Mouse (Mus musculus) neutrophil, adult 59 days (primary cell): ENCODE results near the gene Gm6401. TPM values are rescaled to one million over a fixed set of nuclear protein-coding genes. Genes with fewer than 3 reads are reported as not detected.

Experiments
- total RNA-seq, 2 experiments: library from RNA; stranded (reverse); gene quantifications; 1 replicate in 1 of 2; 2 replicates in 1 of 2; pipeline ENCODE4 v1.2.4; 2023

The Gm6401 gene
- not detected for total RNA-seq

GRCm38 (mm10) chr14:41967827-41968226 lies at the start of gene Gm6401:
Gene Gm6401, minus strand, starts transcription at chr14:41967927.

GRCm38 (mm10) chr14:41983225-41983624 lies 15.5 kb upstream of the Gm6401 start, which contains the start of gene Gm3543:
Gene Gm3543, minus strand, starts transcription at chr14:41983325.

GRCm38 (mm10) chr14:41943695-41944094 lies 24.0 kb downstream of the Gm6401 start, which contains the start of gene 1700024B05Rik:
Gene 1700024B05Rik, plus strand, starts transcription at chr14:41943995.

GRCm38 (mm10) chr14:41924649-41925048 lies 43.1 kb downstream of the Gm6401 start, which contains the start of gene 1700049E17Rik1:
Gene 1700049E17Rik1, plus strand, starts transcription at chr14:41924949.

Other genes with a start within 250 kb of the Gm6401 start
- not detected for gene Gm7929, start 217.3 kb downstream of the Gm6401 start, total RNA-seq
- gene Gm47189, start 195.5 kb downstream of the Gm6401 start, total RNA-seq: not detected
- not detected for gene Gm7980, start 60.6 kb downstream of the Gm6401 start, total RNA-seq
- not detected for gene 1700049E17Rik1, start 43.0 kb downstream of the Gm6401 start, total RNA-seq
- gene 1700024B05Rik, start 23.9 kb downstream of the Gm6401 start, total RNA-seq: not detected
- gene Gm3543, start 15.4 kb upstream of the Gm6401 start, total RNA-seq: not detected
- gene Gm7951, start 149.4 kb upstream of the Gm6401 start, total RNA-seq: not detected
- not detected for gene Gm17027, start 194.7 kb upstream of the Gm6401 start, total RNA-seq
- gene Gm3573, start 222.9 kb upstream of the Gm6401 start, total RNA-seq: not detected